Mouse (Mus musculus) erythroblast, embryonic 14.5 days (primary cell): Measurements from ENCODE around the gene Rpl36-ps4.

Experiments used
- GATA1 ChIP-seq: IDR thresholded peaks from 2 replicates; pipeline ENCODE4 v1.6.1; 2012; ENCODE audit warnings: low read length, inconsistent platforms, mixed read lengths
- TAL1 ChIP-seq: IDR thresholded peaks from 3 replicates; pipeline ENCODE4 v1.6.1; 2012; ENCODE audit warnings: low read length, inconsistent platforms, mixed read lengths

DNA sequence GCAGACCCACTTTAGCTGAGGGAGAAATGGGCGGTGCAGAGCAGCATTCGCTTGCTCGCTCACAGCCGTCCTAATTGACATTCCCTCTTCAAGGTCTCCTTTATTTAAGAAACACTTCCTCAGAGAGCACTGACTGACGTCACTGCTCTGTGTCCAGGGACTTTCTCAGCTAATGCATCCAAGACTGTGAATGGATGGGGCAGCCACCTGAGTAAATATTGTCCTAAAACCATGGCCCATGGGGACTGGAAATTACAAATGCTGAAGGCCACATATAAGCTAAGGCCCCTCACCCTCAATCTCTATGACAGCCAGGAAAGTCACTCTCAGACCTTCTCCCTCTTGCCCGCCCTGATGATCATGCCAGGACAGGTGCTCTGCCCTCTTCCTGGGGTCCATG lies 23.6 kb upstream of the Rpl36-ps4 start:
- TF ChIP-seq GATA1 (no peak), TAL1 (no peak)
